Mouse (Mus musculus) heart, embryonic 10.5 days (tissue): Measurements from ENCODE around the gene Smim10l2a. TPM values are rescaled to one million over a fixed set of nuclear protein-coding genes. Genes with fewer than 3 reads are reported as not detected.
"Not testable (repeated sequence)": the region's sequence is repeated elsewhere in the genome, so short reads cannot be mapped to it uniquely, and the experiment has no call there.

ENCODE experiments used
- DNase-seq: peaks from one replicate; pipeline ENCODE4 v3.0.0-alpha.2; 2017; ENCODE audit warnings: low spot score
- H3K27ac ChIP-seq: fragments of 300-500 bp; sonication (generic); 2 replicates; pipeline ENCODE4 v1.5.1; 2016; ENCODE audit warnings: mild to moderate bottlenecking
- H3K27me3 ChIP-seq: fragments of 300-500 bp; sonication (generic); 2 replicates; pipeline ENCODE4 v1.6.1; 2016; ENCODE audit warnings: mild to moderate bottlenecking; ENCODE audit not compliant: poor library complexity, insufficient read depth, severe bottlenecking
- H3K36me3 ChIP-seq: fragments of 300-500 bp; sonication (generic); 2 replicates; pipeline ENCODE4 v1.6.1; 2016; ENCODE audit warnings: mild to moderate bottlenecking, moderate library complexity
- H3K4me1 ChIP-seq: fragments of 300-500 bp; sonication (generic); 2 replicates; pipeline ENCODE4 v1.6.1; 2016; ENCODE audit warnings: mild to moderate bottlenecking
- H3K4me3 ChIP-seq: fragments of 300-500 bp; sonication (generic); 2 replicates; pipeline ENCODE4 v1.5.1; 2016; ENCODE audit warnings: mild to moderate bottlenecking, moderate library complexity
- H3K9me3 ChIP-seq: fragments of 300-500 bp; sonication (generic); 2 replicates; pipeline ENCODE4 v1.6.1; 2016; ENCODE audit warnings: mild to moderate bottlenecking, moderate library complexity
- WGBS: fragments of 180-500 bp; shearing (Covaris S2); methylation state at CpG from one replicate; pipeline ENCODE4 v1.1.7; 2016; 5-methylcytosine and 5-hydroxymethylcytosine counted together
- polyA plus RNA-seq: library from polyadenylated mRNA; unstranded; fragments of >200 nt; fragmentation: Nextera tagmentation; extraction: Ambion mirVana; gene quantifications from 2 replicates; pipeline ENCODE4 v1.2.1, GENCODE M21; 2016

The Smim10l2a gene
- 4.5 and 6.9 TPM in 2 replicates for polyA plus RNA-seq

GRCm38 (mm10) chrX:56374431-56375128 is at the start of gene Smim10l2a:
Gene Smim10l2a, plus strand, starts transcription at chrX:56374586.
- not testable (repeated sequence) for H3K36me3 ChIP-seq, H3K27me3 ChIP-seq, H3K9me3 ChIP-seq, H3K4me1 ChIP-seq
- Histone ChIP-seq H3K4me3 (peak within 1 kb of the TSS; percentile 61), H3K27ac (peak within 1 kb of the TSS; percentile 67; the same call in 1 of the 2 replicates)
- WGBS, result 5% methylated on average over 53 of the region's 56 CpGs
- peak; percentile 76 for DNase-seq

GRCm38 (mm10) chrX:56332046-56332445 is 42.3 kb upstream of the Smim10l2a start:
- Histone ChIP-seq H3K4me1 (no peaks in the 10 kb centered on the region), H3K4me3 (no peak overlapping the region), H3K36me3 (no peaks in the 10 kb centered on the region), H3K27ac (no peak overlapping the region), H3K27me3 (no peaks in the 10 kb centered on the region), H3K9me3 (no peaks in the 10 kb centered on the region; the same call in 1 of the 2 replicates)
- no peak for DNase-seq
- 57% methylated on average over 3 of the region's 3 CpGs for WGBS

- Histone ChIP-seq H3K27ac (no peak overlapping the region), H3K4me1 (no peaks in the 10 kb centered on the region), H3K9me3 (no peaks in the 10 kb centered on the region), H3K4me3 (no peak overlapping the region), H3K36me3 (no peaks in the 10 kb centered on the region), H3K27me3 (no peaks in the 10 kb centered on the region)
- DNase-seq, result no peak
These were observed 34.1 kb upstream of the Smim10l2a start for GRCm38 (mm10) chrX:56340305-56340704.

GRCm38 (mm10) chrX:56342921-56343320 is 31.5 kb upstream of the Smim10l2a start:
- no peak for DNase-seq
- 74% methylated on average over 3 of the region's 3 CpGs for WGBS
- no peaks in the 10 kb centered on the region for H3K27me3 ChIP-seq
- no peaks in the 10 kb centered on the region for H3K4me1 ChIP-seq
- H3K9me3 ChIP-seq, result no peaks in the 10 kb centered on the region
- no peak overlapping the region for H3K27ac ChIP-seq
- no peaks in the 10 kb centered on the region for H3K36me3 ChIP-seq
- no peak overlapping the region for H3K4me3 ChIP-seq

GRCm38 (mm10) chrX:56346176-56346931 is 28.0 kb upstream of the Smim10l2a start, which contains the start of gene Zfp449:
Gene Zfp449, plus strand, starts transcription at chrX:56346400.
- peak within 1 kb of the TSS; percentile 84 for H3K27ac ChIP-seq
- H3K27me3 ChIP-seq, result no peaks in the 10 kb centered on the region
- no peaks in the 10 kb centered on the region for H3K4me1 ChIP-seq
- H3K36me3 ChIP-seq, result peaks cover 8% of the 10 kb centered on the region; the same call in 1 of the 2 replicates
- H3K4me3 ChIP-seq, result peak within 1 kb of the TSS; percentile 66
- WGBS, result 19% methylated on average over 39 of the region's 39 CpGs
- no peaks in the 10 kb centered on the region for H3K9me3 ChIP-seq
- peak; percentile 93 for DNase-seq

- WGBS, result 57% methylated on average over 8 of the region's 8 CpGs
- Histone ChIP-seq H3K36me3 (peaks cover 8% of the 10 kb centered on the region; the same call in 1 of the 2 replicates), H3K4me1 (no peaks in the 10 kb centered on the region), H3K9me3 (no peaks in the 10 kb centered on the region), H3K27me3 (no peaks in the 10 kb centered on the region), H3K27ac (peak overlapping the region; percentile 84), H3K4me3 (peak overlapping the region; percentile 66)
- no peak for DNase-seq
These were observed 27.5 kb upstream of the Smim10l2a start for GRCm38 (mm10) chrX:56346932-56347253.

- Histone ChIP-seq H3K9me3 (no peaks in the 10 kb centered on the region), H3K4me3 (no peak overlapping the region), H3K27ac (no peak overlapping the region), H3K27me3 (no peaks in the 10 kb centered on the region), H3K4me1 (no peaks in the 10 kb centered on the region), H3K36me3 (no peaks in the 10 kb centered on the region)
- 47% methylated on average over 2 of the region's 2 CpGs for WGBS
- no peak for DNase-seq
These were observed 6.5 kb downstream of the Smim10l2a start for GRCm38 (mm10) chrX:56380852-56381251.

DNA sequence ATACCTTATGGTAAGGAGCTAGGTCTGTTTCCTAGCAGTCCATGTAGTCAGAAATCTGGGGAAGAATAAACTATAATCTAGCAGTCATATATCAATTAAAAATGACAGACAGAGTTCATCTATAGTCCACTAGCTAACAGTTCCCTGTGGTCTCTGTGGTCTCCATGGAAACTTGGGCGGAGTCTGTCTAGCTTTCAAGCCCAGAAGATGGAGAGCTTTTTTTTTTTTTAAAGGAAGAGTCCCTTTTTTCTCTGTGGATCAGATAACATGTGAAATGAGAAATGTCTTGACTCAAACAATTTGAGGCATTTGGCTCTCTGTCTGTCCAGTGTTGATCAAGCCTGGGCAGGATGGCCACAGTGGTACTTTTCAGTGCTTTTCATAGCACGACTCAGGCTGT is 9.8 kb downstream of the Smim10l2a start:
- H3K4me1 ChIP-seq, result no peaks in the 10 kb centered on the region
- no peaks in the 10 kb centered on the region for H3K9me3 ChIP-seq
- no peak overlapping the region for H3K27ac ChIP-seq
- H3K4me3 ChIP-seq, result no peak overlapping the region
- 90% methylated on average over 2 of the region's 2 CpGs for WGBS
- no peak for DNase-seq
- H3K27me3 ChIP-seq, result no peaks in the 10 kb centered on the region
- no peaks in the 10 kb centered on the region for H3K36me3 ChIP-seq

DNA sequence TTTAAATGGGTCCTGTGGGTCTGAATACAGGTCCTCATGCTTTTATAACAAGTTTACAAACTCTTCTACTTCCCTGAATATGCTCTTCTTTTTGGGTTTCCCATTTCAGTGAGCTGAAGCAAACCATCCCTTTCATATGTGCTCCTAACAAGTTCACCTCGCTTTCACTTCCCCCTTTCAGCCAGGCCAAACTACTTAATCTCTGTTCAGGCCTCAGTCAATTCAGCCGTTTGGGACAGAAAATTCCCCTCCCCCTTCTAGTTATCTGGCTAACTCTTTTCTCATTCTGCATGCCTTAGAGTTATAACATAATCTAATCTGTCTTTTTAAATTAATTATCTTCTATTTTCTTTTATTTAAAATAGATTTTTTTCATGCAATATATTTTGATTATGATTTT is 30.3 kb downstream of the Smim10l2a start:
- DNase-seq, result no peak
- no peaks in the 10 kb centered on the region for H3K4me1 ChIP-seq
- H3K27me3 ChIP-seq, result no peaks in the 10 kb centered on the region
- 37% methylated on average over 2 of the region's 2 CpGs for WGBS
- no peaks in the 10 kb centered on the region for H3K36me3 ChIP-seq
- H3K9me3 ChIP-seq, result no peaks in the 10 kb centered on the region
- H3K27ac ChIP-seq, result no peak overlapping the region
- H3K4me3 ChIP-seq, result no peak overlapping the region

DNA sequence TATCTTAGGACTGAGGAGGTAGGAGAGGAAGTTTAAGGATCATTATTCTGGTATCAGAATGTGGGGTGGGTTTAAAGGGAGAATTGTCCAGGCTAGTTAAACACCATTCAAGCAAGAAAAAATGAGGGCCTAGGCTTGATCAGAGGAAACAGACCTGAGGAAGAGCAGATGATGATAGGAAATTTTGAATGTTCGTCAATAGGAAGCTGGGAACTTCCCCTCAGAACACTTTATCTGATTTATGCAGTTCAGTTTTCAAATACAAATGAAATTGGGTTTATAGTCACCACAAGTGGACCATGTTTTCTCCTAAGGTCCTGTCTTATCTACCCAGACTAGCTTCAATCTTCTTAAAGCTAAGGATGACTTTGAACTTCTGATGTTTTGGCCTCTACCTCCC is 31.1 kb downstream of the Smim10l2a start:
- 53% methylated on average over 1 of the region's 1 CpGs for WGBS
- no peak for DNase-seq
- H3K36me3 ChIP-seq, result no peaks in the 10 kb centered on the region
- no peaks in the 10 kb centered on the region for H3K4me1 ChIP-seq
- H3K27me3 ChIP-seq, result no peaks in the 10 kb centered on the region
- H3K27ac ChIP-seq, result no peak overlapping the region
- no peak overlapping the region for H3K4me3 ChIP-seq
- no peaks in the 10 kb centered on the region for H3K9me3 ChIP-seq

GRCm38 (mm10) chrX:56406128-56406527 is 31.7 kb downstream of the Smim10l2a start:
- Histone ChIP-seq H3K27me3 (no peaks in the 10 kb centered on the region), H3K4me1 (no peaks in the 10 kb centered on the region), H3K36me3 (no peaks in the 10 kb centered on the region), H3K27ac (no peak overlapping the region), H3K9me3 (no peaks in the 10 kb centered on the region), H3K4me3 (no peak overlapping the region)
- 70% methylated on average over 5 of the region's 5 CpGs for WGBS
- DNase-seq, result no peak

DNA sequence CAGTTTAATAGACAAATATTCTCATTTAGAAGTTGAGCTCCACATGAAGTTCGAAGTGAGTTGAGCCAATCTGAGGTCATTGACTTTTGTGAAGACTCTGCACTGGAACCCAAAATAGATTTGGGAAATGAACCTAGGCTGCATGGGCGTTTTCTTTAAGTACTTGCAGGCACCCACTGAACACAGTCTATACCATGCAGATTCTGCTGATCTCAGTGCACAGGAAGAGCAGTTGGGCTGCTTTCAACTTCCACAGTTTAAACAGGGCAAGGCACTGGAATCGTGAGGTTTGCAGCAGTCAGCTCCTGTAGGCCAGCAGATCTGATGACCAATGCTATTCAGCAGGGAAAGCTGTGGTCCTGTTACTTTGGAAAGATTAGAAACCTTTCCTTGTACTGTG is 41.9 kb downstream of the Smim10l2a start:
- no peaks in the 10 kb centered on the region for H3K27me3 ChIP-seq
- H3K27ac ChIP-seq, result no peak overlapping the region
- H3K4me1 ChIP-seq, result 0 out of 2 replicates have a peak, but pooled peaks cover 4% of the 10 kb centered on the region
- no peak for DNase-seq
- no peak overlapping the region for H3K4me3 ChIP-seq
- H3K36me3 ChIP-seq, result no peaks in the 10 kb centered on the region
- no peaks in the 10 kb centered on the region for H3K9me3 ChIP-seq
- 50% methylated on average over 3 of the region's 3 CpGs for WGBS

- H3K27me3 ChIP-seq, result no peaks in the 10 kb centered on the region
- H3K4me3 ChIP-seq, result no peak overlapping the region
- no peak for DNase-seq
- no peaks in the 10 kb centered on the region for H3K36me3 ChIP-seq
- 0 out of 2 replicates have a peak, but pooled peaks cover 4% of the 10 kb centered on the region for H3K4me1 ChIP-seq
- H3K27ac ChIP-seq, result no peak overlapping the region
- H3K9me3 ChIP-seq, result no peaks in the 10 kb centered on the region
- WGBS, result 65% methylated on average over 4 of the region's 4 CpGs
These were observed 43.2 kb downstream of the Smim10l2a start for GRCm38 (mm10) chrX:56417541-56417940.
